Mouse (Mus musculus) kidney, adult 8-10 months (tissue): ENCODE measurements around the gene Rasgef1b.

Experiments
- DNase-seq, 2 experiments: peaks; one replicate each; pipeline ENCODE4 v3.0.0; 2022

The Rasgef1b gene

GRCm38 (mm10) chr5:99701811-99702210 is 27.1 kb downstream of the Rasgef1b start:
- DNase-seq: no peak

DNA sequence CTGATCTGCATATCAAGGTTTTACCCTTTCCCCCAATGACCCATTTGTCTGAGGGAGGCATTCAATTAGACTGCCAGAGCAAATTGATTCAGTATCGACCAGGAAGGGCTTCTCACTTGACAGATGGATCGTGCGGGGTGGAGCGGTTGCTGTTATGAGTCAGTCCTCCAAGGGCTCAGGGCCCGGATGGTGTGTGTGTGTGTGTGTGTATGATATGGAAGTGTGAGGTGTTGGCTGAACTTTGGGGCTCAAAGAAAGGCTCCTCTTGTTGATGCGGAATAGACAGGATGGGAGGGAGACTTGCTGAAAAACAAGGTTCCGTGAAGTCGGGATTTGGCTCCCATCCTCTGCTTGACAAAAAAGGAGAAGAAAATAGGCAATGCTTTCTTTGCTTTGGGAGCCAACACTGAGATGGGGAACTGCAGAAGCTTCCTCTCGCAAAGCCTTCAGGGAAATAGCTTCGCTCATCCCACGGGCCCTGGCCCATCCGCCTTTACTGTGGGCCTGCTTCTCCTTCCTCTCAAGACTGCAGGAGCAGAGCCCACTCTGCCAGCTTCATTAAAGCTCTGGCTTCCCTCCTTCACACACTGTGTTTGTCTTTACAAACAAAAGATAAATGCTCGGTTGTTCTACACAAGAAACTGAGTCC is 34.0 kb downstream of the Rasgef1b start:
- DNase-seq: no peak

- DNase-seq: no peak
Observed at GRCm38 (mm10) chr5:99689909-99690308, 39.0 kb downstream of the Rasgef1b start.

DNA sequence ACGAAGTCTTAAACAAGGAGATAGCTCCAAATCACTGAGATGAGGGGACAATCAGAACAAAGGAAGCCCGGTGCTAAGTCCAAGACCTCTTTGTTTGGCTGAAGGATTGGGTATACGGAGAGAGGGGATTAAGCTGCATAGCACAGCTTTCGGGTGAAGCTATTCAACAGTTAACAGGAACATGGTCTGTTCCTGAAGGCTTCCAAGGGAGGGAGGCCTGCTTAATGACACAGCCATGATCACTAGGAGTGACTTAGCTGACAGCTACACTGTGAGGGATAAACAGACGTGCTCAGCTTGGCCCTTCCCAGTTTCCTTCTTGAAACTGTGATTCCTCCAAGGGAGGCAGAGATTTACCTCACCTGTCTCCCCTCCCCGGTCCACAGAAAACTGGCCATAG is 41.0 kb downstream of the Rasgef1b start:
- DNase-seq: no peak

GRCm38 (mm10) chr5:99684023-99684422 is 44.8 kb downstream of the Rasgef1b start:
- no peak for DNase-seq

- DNase-seq: peak; percentile 9 to 31
Observed at GRCm38 (mm10) chr5:99669971-99670571, 58.8 kb downstream of the Rasgef1b start.

- no peak for DNase-seq
Observed at GRCm38 (mm10) chr5:99656024-99656423, 72.8 kb downstream of the Rasgef1b start.

DNA sequence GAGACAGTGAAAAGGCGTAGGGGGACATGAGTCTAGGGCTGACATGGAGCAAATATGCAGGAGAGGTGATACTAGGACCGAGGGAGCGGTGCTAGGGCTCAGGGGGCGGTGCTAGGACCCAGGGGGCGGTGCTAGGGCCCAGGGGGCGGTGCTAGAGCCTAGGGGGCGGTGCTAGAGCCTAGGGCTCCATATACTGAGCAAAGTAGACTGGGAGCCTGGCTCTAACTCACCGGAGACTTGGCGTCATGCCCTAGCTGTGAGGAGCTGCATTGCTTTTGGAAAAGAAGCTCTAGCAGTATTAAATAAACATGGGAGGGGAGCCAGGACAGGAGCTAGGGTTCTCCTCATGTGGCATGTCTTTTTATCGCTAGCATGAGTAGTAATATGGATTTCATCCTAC is 75.9 kb downstream of the Rasgef1b start:
- DNase-seq: no peak

- no peak for DNase-seq
Observed at GRCm38 (mm10) chr5:99641407-99641806, 87.5 kb downstream of the Rasgef1b start.

GRCm38 (mm10) chr5:99636575-99636974 is 92.3 kb downstream of the Rasgef1b start:
- no peak for DNase-seq

DNA sequence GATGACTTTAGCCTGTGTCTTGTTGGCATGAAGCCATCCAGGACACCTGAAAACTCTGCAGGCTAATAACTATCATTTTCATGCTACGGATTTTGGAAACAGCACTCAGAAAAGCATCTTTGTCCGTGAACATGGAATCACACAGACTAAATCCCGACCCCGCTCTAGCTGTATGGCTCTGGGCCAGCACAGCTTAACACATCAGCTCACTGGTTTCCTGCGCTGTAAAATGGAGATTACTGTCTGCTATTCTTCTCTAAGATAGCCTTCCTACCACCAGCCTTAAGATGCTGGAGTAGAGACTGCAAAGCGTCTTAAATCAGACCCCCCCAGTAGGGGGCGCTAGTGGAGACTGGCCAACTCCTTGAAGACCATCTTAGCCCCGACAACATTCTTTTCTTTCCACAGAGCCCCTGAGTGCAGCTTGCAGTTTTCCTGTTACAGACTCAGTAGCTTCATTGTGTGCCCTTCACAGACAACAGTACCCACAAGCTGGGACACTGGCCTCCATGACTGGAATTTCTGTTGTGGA is 94.8 kb downstream of the Rasgef1b start:
- no peak for DNase-seq

DNA sequence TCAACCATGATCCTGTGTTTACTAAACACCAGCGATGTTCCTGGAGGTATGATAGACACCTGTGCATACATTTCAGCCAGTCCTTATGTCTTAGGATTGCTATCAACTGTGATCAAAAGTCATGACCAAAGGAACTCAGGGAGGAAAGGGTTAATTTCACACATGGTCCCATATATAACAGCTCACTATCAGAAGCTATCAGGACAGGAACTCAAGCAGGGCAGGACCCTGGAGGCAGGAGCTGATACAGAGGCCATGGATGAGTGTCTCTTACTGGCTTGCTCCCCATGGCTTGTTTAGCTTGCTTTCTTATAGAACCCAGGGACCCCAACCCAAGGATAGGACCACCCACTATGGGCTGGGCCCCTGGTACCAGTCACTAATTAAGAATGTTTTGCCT is 95.3 kb downstream of the Rasgef1b start:
- DNase-seq: no peak

DNA sequence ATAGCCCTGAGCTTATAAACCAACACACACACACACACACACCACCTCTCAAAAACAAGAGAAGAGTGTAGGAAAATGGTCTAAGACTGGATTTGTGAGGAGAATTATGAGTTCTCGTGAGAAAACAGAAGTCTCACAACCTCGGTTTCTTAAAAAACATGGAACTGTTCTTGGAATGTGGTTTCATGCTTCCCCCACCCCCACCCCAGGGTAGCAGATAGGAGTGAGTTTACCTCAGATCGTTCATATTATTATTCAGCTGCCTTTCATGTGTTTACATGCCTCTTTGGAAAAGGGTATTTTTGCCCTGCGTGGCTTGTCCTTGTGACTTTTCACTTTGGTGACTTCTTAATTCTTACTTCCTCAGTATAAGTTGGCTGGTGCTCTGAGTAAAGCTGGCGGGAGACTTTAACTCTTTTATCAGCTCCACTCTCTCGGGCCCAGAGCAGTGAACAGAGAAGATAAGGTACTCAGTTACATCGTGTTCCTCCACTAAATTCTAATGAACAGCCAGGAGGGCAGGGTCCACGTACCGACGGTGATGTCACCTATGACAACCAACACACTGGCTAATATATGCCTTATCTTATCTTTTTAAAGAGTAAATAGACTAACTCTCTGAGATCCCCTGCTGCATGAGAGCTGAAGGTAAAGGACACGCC is 96.1 kb downstream of the Rasgef1b start:
- DNase-seq: no peak

GRCm38 (mm10) chr5:99630087-99630486 is 98.8 kb downstream of the Rasgef1b start:
- peak in 1 of 2 experiments; percentile 11 for DNase-seq

DNA sequence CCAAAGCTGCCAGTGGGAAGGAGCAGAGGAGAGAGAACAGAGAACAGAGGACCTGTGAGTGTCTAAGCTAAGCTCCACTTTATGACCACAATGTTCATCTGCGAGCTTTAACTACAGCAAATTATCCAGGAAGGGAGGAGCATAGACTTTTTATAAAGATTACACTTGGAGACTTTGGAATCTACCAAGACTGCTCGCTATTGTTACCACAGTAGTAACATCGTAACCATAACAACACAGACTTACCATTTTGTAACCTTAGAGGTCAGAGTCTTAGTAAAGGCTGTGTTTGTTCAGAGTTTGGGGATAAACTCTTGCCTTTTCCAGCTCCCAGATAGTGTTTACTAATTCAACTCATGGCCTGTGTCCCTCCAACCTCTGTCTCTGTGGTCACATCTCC is 103.3 kb downstream of the Rasgef1b start:
- DNase-seq: no peak

GRCm38 (mm10) chr5:99620771-99621170 is 108.1 kb downstream of the Rasgef1b start:
- no peak for DNase-seq

DNA sequence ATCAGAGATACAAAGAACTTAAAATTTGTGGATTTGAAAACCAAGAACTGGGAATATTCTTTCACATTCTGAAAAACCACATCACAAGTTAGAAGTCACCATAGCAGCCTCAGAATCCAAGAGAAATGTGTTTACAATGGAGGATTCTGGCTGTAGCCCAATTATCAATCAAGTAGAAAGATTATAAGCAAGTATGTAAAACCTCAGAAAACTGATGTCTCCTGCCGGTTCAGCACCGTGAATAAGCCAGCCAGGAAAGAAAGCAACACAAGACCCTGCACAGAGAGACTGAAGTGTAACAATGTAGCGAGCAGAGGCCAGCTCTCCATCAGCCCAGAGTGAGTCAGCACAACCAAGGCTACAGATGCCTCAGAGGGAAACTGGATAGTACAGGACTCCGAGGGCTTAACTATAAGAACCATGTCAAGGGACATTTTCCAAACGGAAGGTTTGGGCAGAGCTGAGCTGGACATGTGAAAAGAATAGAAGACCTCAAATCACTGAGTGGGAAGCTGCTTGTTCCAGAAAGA is 111.5 kb downstream of the Rasgef1b start:
- no peak for DNase-seq

DNA sequence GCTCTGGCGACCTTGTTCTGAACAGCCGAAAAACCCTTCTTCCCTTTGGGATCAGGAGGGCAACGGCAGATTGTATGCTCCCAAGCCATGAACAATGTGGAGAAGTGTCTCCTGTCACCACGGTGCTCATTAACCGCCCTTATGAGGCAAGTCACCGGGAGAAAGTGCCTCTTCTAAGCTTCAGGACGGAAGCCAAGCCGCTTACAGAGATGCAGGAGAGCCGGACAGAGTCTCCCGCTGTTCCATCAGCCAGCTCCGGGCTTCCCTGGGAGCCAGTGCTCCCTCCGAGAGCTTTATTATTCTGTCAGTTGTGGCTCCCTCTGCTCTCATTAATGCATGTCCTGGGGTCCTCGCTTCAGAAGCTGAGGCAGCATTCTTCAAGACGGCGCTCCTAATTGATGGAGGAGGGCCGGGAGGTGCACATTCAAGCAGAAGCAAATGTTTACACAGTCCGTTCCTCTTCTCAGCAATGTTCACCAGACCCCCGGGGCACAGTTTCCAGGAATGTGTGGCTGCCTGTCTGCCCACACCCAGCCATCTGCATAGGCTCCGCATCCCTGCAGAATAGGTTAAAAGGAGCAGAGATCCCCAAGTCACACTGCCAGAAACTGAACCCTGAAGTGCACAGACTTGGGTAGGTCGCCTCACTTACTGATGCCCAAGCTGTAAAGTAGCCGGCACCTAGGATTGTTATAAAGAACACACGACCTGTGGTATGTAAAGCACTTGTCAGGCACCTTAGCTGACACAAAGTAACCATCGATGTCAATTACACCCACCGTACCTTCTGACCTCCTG is 115.3 kb downstream of the Rasgef1b start:
- DNase-seq: no peak

GRCm38 (mm10) chr5:99607602-99608001 is 121.3 kb downstream of the Rasgef1b start:
- no peak for DNase-seq

GRCm38 (mm10) chr5:99606164-99606858 is 122.6 kb downstream of the Rasgef1b start:
- no peak for DNase-seq

DNA sequence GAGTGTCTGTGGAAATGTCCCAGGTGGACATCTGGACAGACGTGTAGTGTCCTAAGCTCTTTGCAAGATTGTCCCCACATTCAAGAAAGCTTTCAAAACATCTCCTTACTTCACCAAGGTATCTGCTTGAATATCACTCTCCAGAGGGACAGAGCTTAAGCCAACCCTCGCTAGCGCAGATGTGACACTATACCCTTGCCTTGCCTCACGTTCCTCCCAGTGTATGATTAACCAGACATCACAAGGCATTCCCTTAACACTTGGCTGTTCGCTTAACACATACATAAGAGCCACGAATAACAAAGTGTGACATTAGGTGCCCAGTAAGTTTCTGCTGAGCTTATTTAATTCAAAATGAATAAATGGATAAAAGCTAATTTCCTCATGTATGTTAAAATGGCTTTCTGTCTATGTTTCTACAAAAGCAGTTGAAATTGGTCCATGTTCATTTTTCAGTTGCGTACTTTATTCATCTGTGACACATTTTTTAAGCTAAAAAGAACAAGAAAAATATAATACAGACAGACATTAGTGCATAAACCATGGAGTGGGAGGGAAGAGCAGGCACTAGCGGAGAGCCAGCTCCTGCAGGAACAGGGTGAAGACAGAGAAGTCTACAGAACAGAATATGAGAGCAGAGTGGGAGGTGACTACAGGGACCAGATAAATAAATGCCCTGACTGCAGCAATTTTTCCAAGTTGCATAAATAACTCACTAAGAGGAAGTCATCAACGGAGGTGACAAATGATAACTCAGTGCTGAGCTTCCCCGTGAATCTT is 126.4 kb downstream of the Rasgef1b start:
- DNase-seq: no peak
